Mouse (Mus musculus): ENCODE results near the gene Uts2r.

Gene Uts2r

GRCm38 (mm10) chr11:121163751-121164150 lies 3.7 kb downstream of the Uts2r start:
- no peak for DNase-seq (ENCODE audit: low read depth, low spot score)

DNA sequence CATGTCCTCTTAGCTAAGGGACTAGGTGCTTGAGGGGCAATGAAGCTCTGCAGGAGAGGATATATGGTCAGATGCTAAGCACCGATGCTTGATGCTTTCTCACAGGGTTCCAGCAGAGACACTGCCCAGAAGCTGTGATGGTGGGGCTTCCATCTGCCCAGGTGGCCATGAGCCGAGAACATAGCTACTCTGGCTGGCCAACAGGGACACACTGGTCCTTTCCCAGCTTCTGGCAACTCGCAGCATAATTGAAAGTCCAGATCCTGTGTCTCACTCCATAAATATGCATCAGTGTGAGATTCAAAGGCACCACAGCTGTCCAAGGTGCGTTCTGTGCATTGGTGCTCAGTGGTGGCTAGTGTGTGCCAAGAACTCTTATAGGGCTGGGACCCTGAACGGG lies 13.1 kb downstream of the Uts2r start:
- no peak for DNase-seq (ENCODE audit: low read depth, low spot score)

DNA sequence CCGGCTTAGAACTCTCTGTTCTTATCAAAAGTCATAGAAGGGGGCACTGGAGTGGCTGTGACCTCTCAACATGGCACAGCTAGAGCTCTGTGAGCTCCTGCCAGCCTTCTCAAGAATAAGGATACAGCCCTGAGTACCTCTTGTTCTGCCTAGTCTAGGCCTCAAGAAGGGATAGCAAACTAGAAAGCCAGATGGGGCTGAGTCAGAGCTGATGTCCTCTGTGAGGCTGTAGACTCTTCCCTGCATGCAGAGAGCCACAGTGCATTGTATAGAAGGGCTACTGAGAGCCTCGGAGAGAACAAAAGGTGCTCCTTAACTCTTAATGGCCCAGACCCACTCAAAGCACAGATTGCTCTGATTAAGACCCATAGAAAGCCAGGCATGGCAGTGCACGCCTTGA lies 14.2 kb downstream of the Uts2r start:
- no peak for DNase-seq (ENCODE audit: low read depth, low spot score)

DNA sequence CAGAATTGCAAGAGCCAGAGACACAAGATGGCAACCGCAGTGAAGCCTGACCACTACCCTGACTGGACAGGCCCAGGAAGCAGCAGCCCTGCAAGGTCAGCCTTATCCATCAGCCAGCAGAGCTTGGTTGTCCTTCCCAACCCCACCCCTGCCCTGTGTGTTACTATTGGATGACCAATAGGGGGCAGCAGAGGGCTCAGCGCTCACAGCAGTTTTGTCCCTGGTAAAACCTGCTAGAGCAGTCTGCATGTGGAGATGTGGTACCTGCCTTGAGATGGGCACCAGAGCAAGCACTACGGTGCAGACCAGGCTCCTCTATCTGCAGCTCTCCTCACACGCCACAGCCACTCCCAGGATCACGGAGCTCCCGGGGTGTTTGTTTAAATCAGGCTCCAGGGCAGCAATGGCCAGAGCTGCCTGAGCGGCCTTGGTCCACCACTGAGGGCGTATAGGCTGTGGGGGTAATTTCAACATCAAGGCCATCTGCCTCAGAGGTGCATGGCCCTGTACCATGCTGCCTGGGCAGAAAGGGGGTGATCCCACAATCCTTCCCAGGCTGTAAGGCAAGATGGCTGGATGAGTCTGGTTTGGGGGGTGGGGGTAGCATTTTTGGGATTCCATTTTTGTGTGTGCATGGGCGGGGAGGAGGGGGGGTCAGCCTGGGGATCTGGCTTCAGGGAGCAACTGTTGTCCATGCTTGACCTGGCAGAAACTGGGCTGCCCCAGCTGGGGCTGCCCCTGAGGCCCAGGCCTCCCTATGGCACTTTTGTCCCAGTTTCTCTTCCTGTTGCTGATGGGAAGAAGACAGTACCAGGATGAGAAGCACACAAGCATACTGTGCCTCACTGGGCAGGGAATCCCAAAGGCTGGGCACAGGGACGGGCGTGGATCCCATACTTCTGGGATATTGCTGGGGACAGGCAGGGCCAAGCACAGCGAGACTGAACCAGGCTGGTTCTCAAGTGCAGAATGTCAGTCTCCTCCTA lies 16.5 kb downstream of the Uts2r start:
- peak; percentile 54 for DNase-seq (ENCODE audit: low read depth, low spot score)

DNA sequence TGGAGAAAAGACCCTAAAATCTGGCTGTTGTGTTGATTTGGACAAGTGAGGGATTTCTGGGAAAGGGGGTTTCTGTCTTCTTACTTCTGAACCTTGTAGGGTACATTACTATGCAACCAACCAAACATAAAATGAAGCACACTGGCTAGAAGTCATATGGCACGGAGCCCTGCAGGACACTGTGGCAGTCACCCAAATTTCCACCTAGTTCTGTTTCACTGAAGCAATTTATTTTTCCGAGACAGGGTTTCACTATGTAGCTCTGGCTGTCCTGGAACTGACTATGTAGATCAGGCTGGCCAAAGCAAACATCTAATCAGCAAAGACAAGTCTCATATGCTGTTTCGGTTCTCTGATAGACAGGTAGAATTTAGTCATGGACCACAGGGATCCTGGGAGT lies 29.6 kb downstream of the Uts2r start:
- no peak for DNase-seq (ENCODE audit: low read depth, low spot score)

DNA sequence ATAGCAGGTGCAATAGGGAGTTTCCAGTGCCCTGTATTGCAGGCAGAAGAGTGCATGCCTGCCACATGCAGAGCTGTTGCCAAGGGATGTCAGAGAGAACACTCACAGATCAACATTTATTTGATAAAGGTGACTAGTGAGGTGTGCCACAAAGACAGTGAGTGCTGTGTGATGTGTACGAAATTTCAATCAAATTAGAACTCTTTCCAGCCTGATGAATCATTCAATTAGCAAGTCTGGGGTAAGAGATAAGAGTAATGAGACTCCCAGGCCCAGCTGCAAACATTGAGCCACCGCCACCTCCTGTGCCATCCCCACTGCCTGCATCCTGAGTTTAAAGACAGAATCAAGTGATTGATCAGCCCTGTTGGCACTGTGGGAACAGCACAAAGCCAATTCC lies 32.7 kb downstream of the Uts2r start:
- DNase-seq (ENCODE audit: low read depth, low spot score), result no peak

GRCm38 (mm10) chr11:121193415-121193814 lies 33.3 kb downstream of the Uts2r start:
- no peak for DNase-seq (ENCODE audit: low read depth, low spot score)

DNA sequence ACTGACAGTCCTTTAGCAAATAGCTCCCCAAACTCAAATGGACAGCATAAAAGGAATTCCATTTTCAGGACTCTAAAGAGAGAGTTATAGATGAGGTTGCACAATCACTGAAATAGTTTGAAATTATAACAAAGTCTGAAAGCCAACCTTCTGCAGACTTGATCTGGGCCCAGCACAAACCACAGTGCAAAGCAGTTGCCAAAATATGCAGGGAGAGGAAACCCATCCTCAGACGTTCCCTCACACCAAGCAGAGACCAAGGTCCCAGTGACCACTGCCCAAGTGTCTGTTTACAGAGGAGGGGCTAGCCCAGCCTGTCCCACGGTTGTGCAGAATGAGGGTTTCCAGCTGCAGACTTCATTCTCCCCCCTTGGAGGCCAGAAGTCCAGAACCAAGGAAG lies 38.6 kb downstream of the Uts2r start:
- no peak for DNase-seq (ENCODE audit: low read depth, low spot score)

GRCm38 (mm10) chr11:121199851-121200250 lies 39.8 kb downstream of the Uts2r start:
- no peak for DNase-seq (ENCODE audit: low read depth, low spot score)

- no peak for DNase-seq (ENCODE audit: low read depth, low spot score)
These were observed 40.7 kb downstream of the Uts2r start for GRCm38 (mm10) chr11:121200781-121201180.

DNA sequence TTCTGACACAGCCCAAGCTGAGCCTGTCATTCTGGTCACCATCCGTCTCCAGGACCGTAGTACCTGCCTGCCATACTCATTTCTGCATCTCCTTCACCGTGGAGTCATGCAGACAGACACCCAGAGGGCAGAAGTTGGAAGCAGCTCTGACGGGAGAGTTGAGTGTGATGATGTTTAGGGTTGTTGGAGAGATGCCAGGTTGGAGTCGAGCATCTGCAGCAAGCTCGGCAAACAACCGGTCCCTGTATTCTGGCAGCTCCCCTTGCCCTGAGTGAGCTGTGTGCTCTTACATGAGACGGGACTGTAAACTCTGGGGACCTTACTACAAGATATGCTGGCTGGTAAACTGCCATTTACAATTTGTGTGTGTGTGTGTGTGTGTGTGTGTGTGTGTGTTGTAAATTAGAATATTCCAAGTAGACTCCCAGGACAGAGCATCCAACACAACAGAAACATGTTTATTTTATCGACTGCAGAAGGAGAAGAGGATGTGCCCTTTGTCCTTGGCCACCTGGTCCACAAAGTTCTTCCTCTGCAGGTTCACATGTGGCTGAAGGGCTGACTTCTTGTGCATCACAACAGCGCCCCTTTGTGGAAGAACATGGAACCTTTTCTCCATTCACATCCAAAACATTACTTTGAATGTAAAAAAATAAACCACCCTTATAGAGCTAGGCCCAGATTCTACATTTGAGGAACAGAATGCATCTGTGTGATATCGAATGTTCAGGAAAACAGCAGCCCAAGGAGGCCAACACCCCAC lies 41.5 kb downstream of the Uts2r start:
- peak; percentile 3 for DNase-seq (ENCODE audit: low read depth, low spot score)

GRCm38 (mm10) chr11:121203859-121204160 lies 43.7 kb downstream of the Uts2r start:
- no peak for DNase-seq (ENCODE audit: low read depth, low spot score)

DNA sequence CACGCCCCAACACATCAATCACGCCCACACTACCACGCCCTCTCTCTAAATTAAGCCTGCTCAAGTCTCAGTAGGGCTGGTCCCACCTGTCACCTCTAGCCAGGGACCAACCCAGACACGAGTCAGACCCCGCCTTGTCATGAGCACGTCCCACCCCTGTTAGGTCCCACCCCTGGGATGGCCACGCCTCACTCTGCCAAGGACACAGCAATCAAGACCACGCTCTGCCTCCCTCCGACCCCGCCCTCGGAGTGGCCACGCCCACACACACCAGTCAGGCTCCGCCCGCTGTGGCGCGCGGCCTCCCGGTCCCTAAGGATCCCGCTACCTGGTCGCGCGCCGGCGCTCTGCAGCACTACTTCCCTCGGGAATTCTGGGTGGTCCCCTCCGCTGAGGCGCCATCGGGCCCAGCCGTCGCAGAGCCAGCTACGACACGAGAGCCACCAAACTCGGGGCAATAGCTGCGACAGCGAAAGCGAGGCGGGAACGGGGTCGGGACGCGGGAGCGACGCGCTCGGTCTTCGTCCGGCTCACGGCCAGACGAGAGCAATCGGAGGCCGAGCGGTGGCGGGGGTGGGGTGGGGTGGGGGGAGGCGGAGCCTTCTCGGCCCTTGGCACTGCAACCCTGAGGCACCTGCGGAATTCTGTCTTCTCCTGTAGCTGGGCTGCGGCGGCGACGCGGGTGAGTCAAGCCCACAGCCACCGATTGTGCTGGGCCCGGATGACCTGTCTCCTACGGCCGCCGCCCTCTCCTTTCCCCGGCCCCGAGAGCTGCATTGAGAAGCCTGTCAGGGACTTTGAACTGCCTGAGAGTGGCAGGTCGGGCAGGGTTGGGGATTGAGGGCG lies 44.3 kb downstream of the Uts2r start, which contains the start of the genes Hexdc and Ogfod3:
TSS of gene Hexdc (plus strand) at position 273 of the 846 bp plus-strand sequence.
TSS of gene Ogfod3 (minus strand) at position 551 of the 846 bp plus-strand sequence.
- DNase-seq (ENCODE audit: low read depth, low spot score), result peak; percentile 94
